Mouse (Mus musculus): ENCODE measurements around the gene 1110032A03Rik. TPM values are rescaled to one million over a fixed set of nuclear protein-coding genes. Genes with fewer than 3 reads are reported as not detected.

Gene 1110032A03Rik
- total RNA-seq, 1 experiment from 2014 or later: 22.5 TPM

- no peak for ATAC-seq (replicated peaks in 1 of 2; ENCODE audit: insufficient read depth in 1 of 2, low FRiP score in 2 of 2, low TSS enrichment in 1 of 2, low read depth in 1 of 2, poor library complexity in 2 of 2, severe bottlenecking in 2 of 2)
Measured at GRCm38 (mm10) chr9:50746214-50746677, 29.1 kb downstream of the 1110032A03Rik start, which contains the start of gene 2310030G06Rik. Gene 2310030G06Rik (minus strand): TSS chr9:50746536.

DNA sequence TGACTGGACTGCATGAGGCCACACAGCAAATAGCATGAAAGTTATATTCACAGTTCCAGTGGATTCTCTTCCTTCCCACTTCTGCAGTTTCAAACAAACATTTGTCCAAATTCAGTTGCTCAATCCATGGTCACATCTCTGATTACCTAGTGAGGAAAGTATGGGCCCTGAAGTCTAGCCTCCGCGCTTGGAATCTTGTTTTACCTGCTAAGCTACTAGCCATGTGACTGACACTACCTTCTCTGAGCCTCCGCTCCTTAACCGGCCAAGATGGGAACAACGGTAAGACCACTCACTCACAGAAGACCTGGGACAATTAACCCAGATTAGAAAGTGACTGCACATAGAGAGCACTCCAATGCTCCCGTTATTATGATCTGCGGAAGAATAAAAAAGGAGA is 29.5 kb downstream of the 1110032A03Rik start:
- ATAC-seq (replicated peaks in 1 of 2; ENCODE audit: insufficient read depth in 1 of 2, low FRiP score in 2 of 2, low TSS enrichment in 1 of 2, low read depth in 1 of 2, poor library complexity in 2 of 2, severe bottlenecking in 2 of 2): no peak

DNA sequence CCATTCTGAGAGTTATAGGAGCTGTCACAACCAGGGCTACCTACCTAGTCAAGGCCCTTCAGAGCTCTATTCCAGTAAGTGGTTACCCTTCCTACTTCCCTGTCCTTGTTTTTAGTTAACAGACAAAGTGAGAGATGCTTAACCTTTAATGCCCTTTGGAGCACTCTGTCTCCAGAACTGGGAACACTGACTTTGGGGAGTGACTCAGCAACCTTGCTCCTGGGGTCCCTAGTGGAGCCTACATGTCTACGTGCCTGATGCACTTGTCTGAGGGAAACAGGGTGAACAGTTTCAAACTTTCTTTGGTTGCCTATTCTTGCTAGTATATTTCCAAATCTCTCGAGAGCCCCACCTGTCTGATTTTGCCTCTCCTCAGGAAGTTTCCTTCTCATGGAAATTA is 32.6 kb downstream of the 1110032A03Rik start:
- no peak for ATAC-seq (replicated peaks in 1 of 2; ENCODE audit: insufficient read depth in 1 of 2, low FRiP score in 2 of 2, low TSS enrichment in 1 of 2, low read depth in 1 of 2, poor library complexity in 2 of 2, severe bottlenecking in 2 of 2)

DNA sequence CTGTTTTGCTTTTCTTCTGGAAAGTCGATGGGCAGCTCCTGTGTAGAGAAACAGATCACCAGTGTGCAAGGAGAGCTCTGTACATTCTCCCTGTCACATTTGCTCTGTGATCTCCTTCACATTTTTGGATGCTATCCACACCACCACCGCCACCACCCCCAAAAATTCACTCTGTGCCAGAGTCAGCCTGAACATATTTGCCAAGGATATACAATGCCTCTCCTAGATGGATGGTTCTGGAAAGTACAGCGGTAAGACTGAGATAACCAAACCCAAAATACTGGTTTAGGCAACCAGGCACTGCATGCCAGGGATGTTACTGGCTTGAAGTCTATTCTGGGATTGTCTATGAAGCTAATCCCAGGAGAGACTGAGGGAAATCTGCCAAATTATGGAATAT is 33.1 kb downstream of the 1110032A03Rik start:
- no peak for ATAC-seq (replicated peaks in 1 of 2; ENCODE audit: insufficient read depth in 1 of 2, low FRiP score in 2 of 2, low TSS enrichment in 1 of 2, low read depth in 1 of 2, poor library complexity in 2 of 2, severe bottlenecking in 2 of 2)

GRCm38 (mm10) chr9:50740867-50741784 is 34.2 kb downstream of the 1110032A03Rik start:
- ATAC-seq (replicated peaks in 1 of 2; ENCODE audit: insufficient read depth in 1 of 2, low FRiP score in 2 of 2, low TSS enrichment in 1 of 2, low read depth in 1 of 2, poor library complexity in 2 of 2, severe bottlenecking in 2 of 2): no peak

DNA sequence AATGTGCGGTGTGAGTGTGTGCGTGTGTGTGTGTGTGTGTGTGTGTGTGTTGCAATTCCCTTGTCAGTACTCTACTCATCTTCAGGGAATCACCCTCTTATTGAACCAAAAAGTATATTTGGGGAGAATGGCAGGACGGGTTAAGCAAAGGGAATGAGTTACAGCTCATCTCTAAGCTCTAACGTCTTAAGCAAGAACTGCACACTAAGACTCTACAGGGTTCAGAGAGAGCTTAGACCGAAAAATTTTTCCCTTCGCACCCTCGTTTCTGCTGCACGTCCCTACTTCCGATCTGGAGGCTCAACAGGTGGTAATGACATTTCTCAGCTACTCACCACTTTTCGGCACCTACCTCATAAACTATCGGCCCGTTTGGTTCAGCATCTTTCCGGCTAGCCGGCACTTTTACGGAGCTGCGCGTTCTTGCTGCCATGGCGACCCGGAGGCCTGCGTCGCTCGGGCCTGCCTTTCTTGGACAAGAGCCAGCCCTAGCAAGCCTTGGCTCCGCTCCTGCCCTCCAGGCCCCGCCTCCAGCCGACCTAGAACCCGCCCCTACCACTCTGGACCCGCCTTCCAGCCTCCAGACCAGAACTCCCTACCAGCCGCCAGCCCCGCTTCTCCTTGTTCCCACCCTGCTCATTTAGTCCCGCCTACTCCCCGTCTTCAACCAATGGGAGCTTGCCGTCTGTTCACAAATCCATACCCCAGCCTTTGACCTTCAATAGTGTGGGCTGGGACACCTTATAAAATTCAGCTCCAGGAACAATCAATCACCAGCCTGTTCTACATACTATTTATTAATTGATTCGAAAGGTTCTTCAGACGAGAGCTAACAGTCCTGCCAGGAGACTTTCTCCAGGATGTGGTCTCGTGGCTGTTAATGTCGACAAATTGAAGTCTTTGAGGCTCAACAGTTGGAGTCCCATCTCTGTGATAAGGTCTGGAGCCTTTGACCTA is 36.1 kb downstream of the 1110032A03Rik start, which contains the start of gene Dixdc1:
Dixdc1 (minus strand) TSS at position 604 of the 957 bp plus-strand sequence.
- peak; percentile 91 to 98 for ATAC-seq (replicated peaks in 1 of 2; ENCODE audit: insufficient read depth in 1 of 2, low FRiP score in 2 of 2, low TSS enrichment in 1 of 2, low read depth in 1 of 2, poor library complexity in 2 of 2, severe bottlenecking in 2 of 2)

DNA sequence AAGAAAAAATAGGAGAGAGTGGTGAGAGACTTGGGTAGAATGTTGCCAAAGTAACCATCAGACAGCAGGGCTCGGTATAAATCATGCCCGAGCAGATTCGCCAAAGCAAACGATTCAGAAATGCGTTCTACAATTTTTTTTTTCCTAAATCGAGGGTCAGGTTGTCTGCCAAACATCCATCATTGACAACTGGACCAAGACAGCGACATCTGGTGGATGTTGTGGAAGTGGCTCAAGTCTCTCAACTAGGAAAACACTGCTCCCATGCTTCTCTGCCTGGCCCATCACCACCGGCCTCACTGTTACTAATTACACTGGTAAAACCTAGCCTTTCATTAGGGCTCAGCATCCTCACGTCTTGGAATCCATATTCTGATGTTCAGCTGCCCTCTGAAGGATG is 40.3 kb downstream of the 1110032A03Rik start:
- no peak for ATAC-seq (replicated peaks in 1 of 2; ENCODE audit: insufficient read depth in 1 of 2, low FRiP score in 2 of 2, low TSS enrichment in 1 of 2, low read depth in 1 of 2, poor library complexity in 2 of 2, severe bottlenecking in 2 of 2)

DNA sequence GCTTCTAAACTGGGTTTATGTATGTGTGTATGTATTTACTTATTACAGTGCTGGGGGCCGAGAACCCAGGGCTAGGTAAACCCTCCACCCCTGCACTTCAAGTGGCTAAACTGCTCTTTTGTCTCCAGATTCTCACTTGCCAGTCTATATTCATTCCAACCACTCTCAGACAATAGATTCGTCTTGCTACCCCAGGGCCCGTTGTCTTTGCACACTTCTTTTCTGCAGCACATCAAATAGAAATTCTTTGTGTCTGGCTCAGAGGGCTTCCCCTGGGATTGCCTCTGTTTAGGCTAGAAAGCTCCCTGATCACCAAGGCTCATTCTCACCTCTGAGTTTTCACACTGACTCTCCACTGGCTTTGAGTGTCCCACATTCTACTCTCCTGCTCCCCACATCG is 42.8 kb downstream of the 1110032A03Rik start:
- no peak for ATAC-seq (replicated peaks in 1 of 2; ENCODE audit: insufficient read depth in 1 of 2, low FRiP score in 2 of 2, low TSS enrichment in 1 of 2, low read depth in 1 of 2, poor library complexity in 2 of 2, severe bottlenecking in 2 of 2)

- ATAC-seq (replicated peaks in 1 of 2; ENCODE audit: insufficient read depth in 1 of 2, low FRiP score in 2 of 2, low TSS enrichment in 1 of 2, low read depth in 1 of 2, poor library complexity in 2 of 2, severe bottlenecking in 2 of 2): 0 out of 4 replicates have a peak, but pooled peaks have one; percentile 12 to 27
Measured at GRCm38 (mm10) chr9:50729600-50729999, 45.7 kb downstream of the 1110032A03Rik start.

GRCm38 (mm10) chr9:50727925-50728651 is 47.2 kb downstream of the 1110032A03Rik start:
- peak; percentile 68 to 71 for ATAC-seq (replicated peaks in 1 of 2; ENCODE audit: insufficient read depth in 1 of 2, low FRiP score in 2 of 2, low TSS enrichment in 1 of 2, low read depth in 1 of 2, poor library complexity in 2 of 2, severe bottlenecking in 2 of 2)

DNA sequence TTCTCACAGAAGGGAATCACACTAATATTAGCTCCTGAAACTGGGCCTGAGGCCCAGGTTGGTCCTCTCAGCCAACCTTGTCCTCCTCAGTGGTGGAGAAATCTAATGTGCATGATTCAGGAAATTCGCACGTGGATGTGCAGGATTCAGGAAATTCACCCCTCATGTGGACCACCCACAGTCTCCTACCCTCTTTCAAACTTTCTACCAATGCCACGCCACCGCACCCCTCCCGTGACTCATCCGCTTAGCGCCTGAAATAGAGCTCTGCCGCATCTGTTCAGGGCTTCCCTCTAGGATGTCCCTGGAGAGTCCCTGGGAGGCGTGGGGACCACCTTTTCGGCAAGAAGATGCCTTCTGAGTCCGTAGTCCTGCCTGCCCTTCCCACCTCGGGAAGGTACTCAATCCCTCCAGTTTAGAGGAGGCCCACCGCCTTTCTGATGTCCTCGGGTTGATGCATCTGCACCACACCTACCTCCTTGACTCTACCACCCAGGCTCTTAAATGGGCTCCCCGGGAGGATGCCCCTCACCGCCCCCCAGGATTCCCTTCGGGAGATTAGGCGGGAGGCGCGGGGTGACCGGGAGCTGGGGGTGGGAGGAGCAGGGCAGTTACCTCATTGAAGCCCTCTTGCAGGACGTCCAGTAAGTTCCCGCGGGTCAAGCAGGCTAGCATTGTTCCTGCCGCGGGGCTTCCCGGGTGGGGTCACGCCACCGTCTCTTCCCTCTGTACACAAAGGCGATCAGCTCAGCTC is 48.0 kb downstream of the 1110032A03Rik start:
- ATAC-seq (replicated peaks in 1 of 2; ENCODE audit: insufficient read depth in 1 of 2, low FRiP score in 2 of 2, low TSS enrichment in 1 of 2, low read depth in 1 of 2, poor library complexity in 2 of 2, severe bottlenecking in 2 of 2): no peak

DNA sequence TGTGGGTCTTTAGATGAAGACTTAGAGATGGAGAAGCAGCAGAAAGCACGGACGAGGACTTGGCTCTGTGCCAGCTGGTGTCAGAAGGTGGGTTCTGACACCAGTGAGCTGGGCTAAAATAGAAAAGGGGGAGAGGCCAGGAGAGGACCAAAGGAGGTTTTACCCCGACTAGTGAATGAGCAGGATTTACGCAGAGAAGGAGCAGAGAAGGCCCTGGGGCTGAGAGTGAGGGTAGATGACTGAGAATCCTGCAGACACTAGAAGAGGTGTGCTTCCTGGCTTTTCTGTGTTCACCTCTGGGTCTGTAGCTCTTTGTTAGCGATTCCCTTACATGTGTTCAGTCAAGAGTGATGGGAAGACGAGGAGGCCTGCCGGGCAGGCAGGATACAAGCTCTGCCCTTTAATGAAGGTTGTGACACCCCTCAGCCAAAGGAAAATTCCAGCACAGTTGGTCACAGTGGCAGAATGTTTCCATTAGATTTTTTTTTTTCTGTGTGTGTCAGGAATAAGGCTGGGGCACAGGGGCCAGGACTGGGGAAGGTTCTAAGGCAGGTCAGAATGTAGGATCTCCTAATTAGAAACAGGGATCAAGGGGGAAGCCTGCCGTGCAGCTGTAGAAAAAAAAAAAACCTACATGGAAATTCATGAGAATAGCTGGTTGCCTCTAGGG is 49.3 kb downstream of the 1110032A03Rik start:
- no peak for ATAC-seq (replicated peaks in 1 of 2; ENCODE audit: insufficient read depth in 1 of 2, low FRiP score in 2 of 2, low TSS enrichment in 1 of 2, low read depth in 1 of 2, poor library complexity in 2 of 2, severe bottlenecking in 2 of 2)

DNA sequence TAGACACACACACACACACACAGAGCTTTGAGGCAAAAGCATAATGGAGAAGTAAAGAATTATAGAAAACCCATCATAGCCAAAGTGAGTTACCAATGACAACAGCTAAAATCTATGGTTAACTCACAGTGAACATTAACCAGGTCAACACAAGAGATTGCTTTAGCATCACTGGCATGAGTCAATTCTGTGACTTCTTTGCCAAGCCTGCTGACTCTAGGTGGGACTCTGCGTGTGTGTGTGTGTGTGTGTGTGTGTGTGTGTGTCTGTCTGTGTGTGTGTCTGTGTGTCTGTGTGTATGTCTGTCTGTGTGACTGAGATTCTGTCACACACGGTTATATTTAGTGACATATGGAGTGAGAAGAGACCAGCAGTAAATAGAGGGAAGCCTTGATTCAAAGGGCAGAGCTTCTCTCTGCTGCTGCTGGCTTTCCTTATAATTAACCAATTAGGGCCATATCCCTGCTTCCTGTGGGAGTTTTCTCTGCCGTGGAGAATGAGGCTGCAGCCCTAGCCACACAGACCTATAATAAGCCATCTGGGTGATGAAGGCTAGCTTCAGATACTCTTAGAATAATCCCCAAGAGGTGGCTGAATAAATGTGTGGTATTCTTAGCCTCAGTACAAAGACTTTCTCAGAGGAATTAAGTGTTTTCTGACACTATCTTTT is 50.5 kb downstream of the 1110032A03Rik start:
- ATAC-seq (replicated peaks in 1 of 2; ENCODE audit: insufficient read depth in 1 of 2, low FRiP score in 2 of 2, low TSS enrichment in 1 of 2, low read depth in 1 of 2, poor library complexity in 2 of 2, severe bottlenecking in 2 of 2): no peak

DNA sequence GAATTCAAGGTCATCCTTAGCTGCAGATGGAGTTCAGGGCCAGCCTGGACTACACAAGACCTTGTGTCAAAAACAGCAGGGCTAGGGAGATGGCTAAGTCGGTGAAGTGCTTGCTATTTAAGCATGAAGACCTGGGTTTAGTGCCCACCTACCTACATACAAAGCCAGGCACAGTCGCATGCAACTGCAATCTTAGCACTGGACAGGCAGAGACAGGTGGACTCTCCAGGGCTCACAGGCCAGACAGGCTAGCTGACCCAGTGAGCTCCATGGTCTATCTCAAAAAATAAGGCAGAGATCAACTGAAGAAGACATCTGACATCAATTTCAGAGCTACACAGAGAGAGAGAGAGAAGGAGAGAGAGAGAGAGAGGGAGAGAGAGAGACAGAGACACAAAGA is 51.2 kb downstream of the 1110032A03Rik start:
- no peak for ATAC-seq (replicated peaks in 1 of 2; ENCODE audit: insufficient read depth in 1 of 2, low FRiP score in 2 of 2, low TSS enrichment in 1 of 2, low read depth in 1 of 2, poor library complexity in 2 of 2, severe bottlenecking in 2 of 2)

- no peak for ATAC-seq (replicated peaks in 1 of 2; ENCODE audit: insufficient read depth in 1 of 2, low FRiP score in 2 of 2, low TSS enrichment in 1 of 2, low read depth in 1 of 2, poor library complexity in 2 of 2, severe bottlenecking in 2 of 2)
Measured at GRCm38 (mm10) chr9:50723406-50723805, 51.9 kb downstream of the 1110032A03Rik start.

All from hematopoietic stem cell, adult 5-6 weeks (primary cell).